Mouse (Mus musculus): Measurements from ENCODE around the gene Gm21748. TPM values are rescaled to one million over a fixed set of nuclear protein-coding genes. Genes with fewer than 3 reads are reported as not detected.
"Not testable (repeated sequence)": the region's sequence is repeated elsewhere in the genome, so short reads cannot be mapped to it uniquely, and the experiment has no call there.

Gene Gm21748
- not detected in 2 replicates for polyA plus RNA-seq (2012; rRNA removed)

DNA sequence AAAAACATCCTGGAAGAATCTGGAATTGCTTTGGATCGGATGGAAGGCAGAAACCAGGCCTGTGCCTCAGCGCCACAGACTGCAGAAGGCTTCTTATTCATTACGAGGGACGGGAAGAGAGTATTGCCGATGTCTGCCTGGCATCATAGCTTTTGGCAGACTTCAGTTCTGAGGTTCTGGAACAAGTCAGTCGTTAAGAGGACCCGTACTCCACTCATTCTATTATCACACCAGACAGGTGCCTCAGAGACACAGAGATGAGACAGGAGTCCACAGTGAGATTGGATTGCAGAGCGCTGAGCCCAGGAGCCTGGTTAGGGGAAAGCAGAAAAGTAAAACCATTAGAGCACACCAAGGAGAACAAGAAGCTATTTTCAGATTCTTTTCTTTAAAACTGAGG lies at the start of gene Gm21748:
TSS of gene Gm21748 (minus strand) at position 101 of the 400 bp plus-strand sequence.
- no CpG with 5 or more reads among the region's 8 CpGs for WGBS
- DNase-seq (ENCODE audit: low read depth, low spot score): not testable (repeated sequence)

Other genes starting within 250 kb of the Gm21748 start
- gene Gm21860, start 84.4 kb downstream of the Gm21748 start, polyA plus RNA-seq (2012; rRNA removed): not detected in 2 replicates
- gene Gm47283, start 54.4 kb downstream of the Gm21748 start, polyA plus RNA-seq (2012; rRNA removed): not detected in 2 replicates